Comparison of ENCODE assay signal across 9 mouse cellular contexts in the genomic region with DNA sequence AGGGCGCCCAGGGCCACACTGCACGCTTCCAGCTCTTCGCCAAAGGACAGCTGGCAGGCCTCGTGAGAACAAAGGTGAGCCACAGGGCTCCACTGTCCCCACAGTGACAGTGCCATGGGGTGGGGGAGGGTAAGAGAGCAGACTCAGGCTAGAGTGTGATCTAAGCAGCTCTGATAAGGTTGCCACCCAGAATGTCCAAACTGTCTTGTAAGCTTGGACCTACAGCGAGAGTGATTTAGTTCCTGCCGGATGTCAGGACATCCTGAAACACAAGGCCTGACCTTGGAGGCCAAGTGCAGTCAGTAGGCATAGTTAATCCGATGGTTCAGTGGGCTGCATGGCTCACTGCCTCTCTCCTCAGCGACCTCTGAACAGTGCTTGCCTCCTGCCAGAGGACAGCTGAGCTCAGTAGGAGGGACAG. TPM values are rescaled to one million over a fixed set of nuclear protein-coding genes. Genes with fewer than 3 reads are reported as not detected.
A peak's percentile ranks its signal among the peaks of the same experiment; 100 is the strongest.
DNase-seq lines count a peak whose midpoint lies in the region; ATAC-seq and TF ChIP-seq lines count a peak whose summit lies in the region.
"Had no signal": no experiment of that assay in that cellular context is flagged by ENCODE, and none has a peak within 500 bp of the region (broad histone marks: within the 10 kb centered on the region; RNA-seq: fewer than 3 reads in every experiment).

No protein-coding gene starts in this region.

- no peak overlapping the region for H3K4me3 ChIP-seq in lung, embryonic 14.5 days (ENCODE audit: low read depth, low read length)
- no peak overlapping the region for H3K4me3 ChIP-seq in lung, adult 2 months (replicated peaks; ENCODE audit: extremely low read depth, low read depth, low read length)
- H3K4me3 ChIP-seq in kidney, postnatal 0 days (replicated peaks; ENCODE audit: low read depth, low read length), result no peak overlapping the region

- no peaks in the 10 kb centered on the region for H3K9me3 ChIP-seq in lung, embryonic 14.5 days (ENCODE audit: low read depth, low read length)
- no peaks in the 10 kb centered on the region for H3K9me3 ChIP-seq in kidney, postnatal 0 days (replicated peaks; ENCODE audit: low read length)

- TF ChIP-seq POLR2A in lung, adult 2 months (IDR thresholded peaks at IDR 0.05; ENCODE audit: borderline replicate concordance, extremely low read depth, low read depth, low read length), result no peak

- no peak overlapping the region for H3K9ac ChIP-seq in lung, embryonic 14.5 days
- no peak overlapping the region for H3K9ac ChIP-seq in kidney, postnatal 0 days (ENCODE audit: low read depth, low read length)

- WGBS in lung, embryonic 14.5 days, result 21% methylated on average over 8 of the region's 8 CpGs
- WGBS in lung, adult 2 months, result 31% methylated on average over 8 of the region's 8 CpGs
- 10% methylated on average over 8 of the region's 8 CpGs for WGBS in kidney, postnatal 0 days

- H3K36me3 ChIP-seq in lung, embryonic 14.5 days (ENCODE audit: insufficient read depth), result no peaks in the 10 kb centered on the region
- H3K36me3 ChIP-seq in kidney, postnatal 0 days (ENCODE audit: insufficient read depth, low read length), result 0 out of 2 replicates have a peak, but pooled peaks cover 3% of the 10 kb centered on the region

- peak overlapping the region; percentile 23; the same call in 1 of the 2 replicates for H3K4me2 ChIP-seq in lung, embryonic 14.5 days
- H3K4me2 ChIP-seq in kidney, postnatal 0 days (ENCODE audit: low read length), result peak overlapping the region; percentile 3; the same call in 1 of the 2 replicates

- peak; percentile 46; the same call in 1 of the 2 replicates for ATAC-seq in lung, embryonic 14.5 days (ENCODE audit: insufficient read depth)
- ATAC-seq in kidney, postnatal 0 days (replicated peaks; ENCODE audit: low FRiP score, low read depth), result peak; percentile 85

- H3K27ac ChIP-seq in lung, embryonic 14.5 days (ENCODE audit: low read depth), result peak overlapping the region; percentile 74
- peak overlapping the region; percentile 87 for H3K27ac ChIP-seq in kidney, postnatal 0 days

- no peaks in the 10 kb centered on the region for H3K27me3 ChIP-seq in lung, embryonic 14.5 days (ENCODE audit: insufficient read depth, low read length)
- no peaks in the 10 kb centered on the region for H3K27me3 ChIP-seq in kidney, postnatal 0 days (ENCODE audit: insufficient read depth, low read length)

- DNase-seq in lung, embryonic 14.5 days, result peak; percentile 62
- no peak for DNase-seq in lung, adult 2 months
- peak; percentile 51 for DNase-seq in heart, adult 8-10 months (ENCODE audit: low spot score)
- peak; percentile 84 for DNase-seq in kidney, postnatal 0 days (ENCODE audit: low spot score)
- DNase-seq in lung, postnatal 4 days, result peak; percentile 51 to 61
- DNase-seq in cerebellum, postnatal 36 days, result no peak
- DNase-seq in left cerebral cortex, adult 8-10 months (ENCODE audit: low spot score in 2 of 2), result no peak
- no peak for DNase-seq in gastrocnemius, postnatal 25 days

- 0 out of 2 replicates have a peak, but pooled peaks cover 7% of the 10 kb centered on the region for H3K4me1 ChIP-seq in lung, embryonic 14.5 days (ENCODE audit: insufficient read depth)
- H3K4me1 ChIP-seq in lung, adult 2 months (ENCODE audit: control insufficient read depth, insufficient read depth, low read length), result peaks cover 6% of the 10 kb centered on the region
- peaks cover 26% of the 10 kb centered on the region for H3K4me1 ChIP-seq in kidney, postnatal 0 days (replicated peaks; ENCODE audit: insufficient read depth, low read length)

- no peak for TF ChIP-seq CTCF in lung, embryonic 14.5 days (IDR thresholded peaks at IDR 0.05; ENCODE audit: low read depth)
- no peak for TF ChIP-seq CTCF in lung, adult 2 months (IDR thresholded peaks at IDR 0.05; ENCODE audit: insufficient read depth, low read length)
- no peak for TF ChIP-seq CTCF in kidney, postnatal 0 days (IDR thresholded peaks at IDR 0.05; ENCODE audit: low read depth)

RNA-seq across cellular contexts. Expression of gene Acy3, which starts 1.1 kb away (rescaled TPM):
- 7.2 and 8.0 TPM in 2 replicates for polyA plus RNA-seq in lung, embryonic 14.5 days (2014; fragmentation: Nextera tagmentation; extraction: Ambion mirVana)
- polyA plus RNA-seq in lung, adult 2 months (2012; rRNA removed), result 27.7 and 29.8 TPM in 2 replicates
- total RNA-seq in heart, adult 8-10 months (2022), result 10 to 100 TPM; 24.2 to 32.4 (median 28.4) TPM
- polyA plus RNA-seq in kidney, postnatal 0 days (2015; fragmentation: Nextera tagmentation; extraction: Ambion mirVana), result 83.9 and 92.6 TPM in 2 replicates
- total RNA-seq in left cerebral cortex, adult 8-10 months (2022), result 1 to 10 TPM; 2.9 to 5.0 (median 4.5) TPM
- 1 to 10 TPM; 1.7 to 2.7 TPM for total RNA-seq in gastrocnemius, postnatal 25 days (2021)

RNA-seq across cellular contexts. Expression of gene Tbx10, which starts 7.3 kb away (rescaled TPM):
- polyA plus RNA-seq in lung, embryonic 14.5 days (2014; fragmentation: Nextera tagmentation; extraction: Ambion mirVana), result not detected in 2 replicates
- polyA plus RNA-seq in lung, adult 2 months (2012; rRNA removed), result 0.06 TPM in 1 of 2 replicates, not detected in the other
- total RNA-seq in heart, adult 8-10 months (2022), result not detected
- polyA plus RNA-seq in kidney, postnatal 0 days (2015; fragmentation: Nextera tagmentation; extraction: Ambion mirVana), result 2.4 and 2.8 TPM in 2 replicates
- not detected for total RNA-seq in left cerebral cortex, adult 8-10 months (2022)
- total RNA-seq in gastrocnemius, postnatal 25 days (2021), result not detected
- total RNA-seq: CH12.LX had no signal

RNA-seq across cellular contexts. Expression of gene Aldh3b2, which starts 13.1 kb away (rescaled TPM):
- 0.62 and 1.0 TPM in 2 replicates for polyA plus RNA-seq in lung, embryonic 14.5 days (2014; fragmentation: Nextera tagmentation; extraction: Ambion mirVana)
- 2.0 and 21.7 TPM in 2 replicates for polyA plus RNA-seq in lung, adult 2 months (2012; rRNA removed)
- total RNA-seq in heart, adult 8-10 months (2022), result under 1 TPM in 2 of 4 experiments, not detected in 2; 0.19 to 0.23 TPM
- polyA plus RNA-seq in kidney, postnatal 0 days (2015; fragmentation: Nextera tagmentation; extraction: Ambion mirVana), result 4.2 and 5.8 TPM in 2 replicates
- total RNA-seq in left cerebral cortex, adult 8-10 months (2022), result 1 to 10 TPM in 1 of 4 experiments, under 1 TPM in 3; 0.80 to 1.3 (median 0.91) TPM
- total RNA-seq in gastrocnemius, postnatal 25 days (2021), result 1 to 10 TPM in 1 of 2 experiments, not detected in 1; 1.0 TPM
- total RNA-seq: CH12.LX had no signal

RNA-seq across cellular contexts. Expression of gene Nudt8, which starts 15.1 kb away (rescaled TPM):
- 24.4 and 25.3 TPM in 2 replicates for polyA plus RNA-seq in lung, embryonic 14.5 days (2014; fragmentation: Nextera tagmentation; extraction: Ambion mirVana)
- polyA plus RNA-seq in lung, adult 2 months (2012; rRNA removed), result 7.6 and 13.3 TPM in 2 replicates
- total RNA-seq in heart, adult 8-10 months (2022), result 100 to 1,000 TPM; 134 to 165 (median 153) TPM
- 52.2 and 54.1 TPM in 2 replicates for polyA plus RNA-seq in kidney, postnatal 0 days (2015; fragmentation: Nextera tagmentation; extraction: Ambion mirVana)
- 10 to 100 TPM in 1 of 4 experiments, 1 to 10 TPM in 3; 7.4 to 10.5 (median 8.9) TPM for total RNA-seq in left cerebral cortex, adult 8-10 months (2022)
- total RNA-seq in gastrocnemius, postnatal 25 days (2021), result 10 to 100 TPM; 21.5 to 23.1 TPM

RNA-seq across cellular contexts. Expression of gene Gm49405, which starts 15.2 kb away (rescaled TPM):
- polyA plus RNA-seq in lung, embryonic 14.5 days (2014; fragmentation: Nextera tagmentation; extraction: Ambion mirVana), result 1.8 and 2.3 TPM in 2 replicates
- polyA plus RNA-seq in lung, adult 2 months (2012; rRNA removed), result 1.7 and 1.8 TPM in 2 replicates
- 1 to 10 TPM in 1 of 4 experiments, under 1 TPM in 3; 0.69 to 1.6 (median 0.81) TPM for total RNA-seq in heart, adult 8-10 months (2022)
- 1.3 and 1.7 TPM in 2 replicates for polyA plus RNA-seq in kidney, postnatal 0 days (2015; fragmentation: Nextera tagmentation; extraction: Ambion mirVana)
- total RNA-seq in left cerebral cortex, adult 8-10 months (2022), result 1 to 10 TPM in 2 of 4 experiments, under 1 TPM in 2; 0.76 to 1.3 (median 1.1) TPM
- under 1 TPM; 0.31 to 0.35 TPM for total RNA-seq in gastrocnemius, postnatal 25 days (2021)

Comparison
In these comparisons a context has a peak if more than half of its experiments do, and no peak if none do; other contexts are left out.
1. DNase-seq: peak in lung, embryonic 14.5 days (single experiment), heart, adult 8-10 months (single experiment), kidney, postnatal 0 days (single experiment) and lung, postnatal 4 days (2 of 2); none in lung, adult 2 months (single experiment), cerebellum, postnatal 36 days (0 of 2), left cerebral cortex, adult 8-10 months (0 of 2) and gastrocnemius, postnatal 25 days (single experiment).
2. RNA of gene Acy3, which starts 1.1 kb away (total RNA-seq): 24.2 to 32.4 TPM in heart, adult 8-10 months; 2.9 to 5.0 TPM in left cerebral cortex, adult 8-10 months and 1.7 to 2.7 TPM in gastrocnemius, postnatal 25 days; every median in the first group is over 4 times any median in the second.